Mouse (Mus musculus) layer of hippocampus, postnatal 36 days (tissue): ENCODE results near the gene Gm11032. TPM values are rescaled to one million over a fixed set of nuclear protein-coding genes. Genes with fewer than 3 reads are reported as not detected.
"Not testable (repeated sequence)": the region's sequence is repeated elsewhere in the genome, so short reads cannot be mapped to it uniquely, and the experiment has no call there.

Experiments used
- DNase-seq, 2 experiments: peaks; one replicate each; pipeline ENCODE4 v3.0.0; 2022
- total RNA-seq, 2 experiments: library from RNA; stranded (reverse); gene quantifications; 2 replicates each; pipeline ENCODE4 v1.2.3; 2021

The Gm11032 gene
- total RNA-seq, 2 experiments from 2014 or later = not detected

DNA sequence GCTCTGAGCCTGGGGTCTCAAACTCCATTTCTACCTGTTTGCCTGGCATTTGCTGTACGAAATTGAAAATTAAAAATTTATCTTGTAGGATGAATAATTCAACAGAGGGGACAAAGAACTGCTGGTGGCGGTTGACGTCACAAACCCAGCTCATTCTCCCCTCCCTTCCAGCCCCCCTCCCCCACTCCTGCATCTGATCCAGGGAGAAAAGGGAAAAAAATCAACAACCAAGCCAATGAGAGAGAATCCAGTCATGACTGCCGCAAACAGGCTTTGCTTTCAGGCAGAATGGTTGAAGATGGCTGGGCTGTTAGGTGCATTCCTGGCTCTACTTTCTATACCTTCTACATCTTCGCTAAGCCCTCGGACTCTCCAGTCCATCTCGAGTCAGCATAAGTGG is 6.1 kb downstream of the Gm11032 start:
- DNase-seq = no peak

- DNase-seq = no peak
Observed at GRCm38 (mm10) chr11:4627636-4628035, 7.8 kb downstream of the Gm11032 start.

DNA sequence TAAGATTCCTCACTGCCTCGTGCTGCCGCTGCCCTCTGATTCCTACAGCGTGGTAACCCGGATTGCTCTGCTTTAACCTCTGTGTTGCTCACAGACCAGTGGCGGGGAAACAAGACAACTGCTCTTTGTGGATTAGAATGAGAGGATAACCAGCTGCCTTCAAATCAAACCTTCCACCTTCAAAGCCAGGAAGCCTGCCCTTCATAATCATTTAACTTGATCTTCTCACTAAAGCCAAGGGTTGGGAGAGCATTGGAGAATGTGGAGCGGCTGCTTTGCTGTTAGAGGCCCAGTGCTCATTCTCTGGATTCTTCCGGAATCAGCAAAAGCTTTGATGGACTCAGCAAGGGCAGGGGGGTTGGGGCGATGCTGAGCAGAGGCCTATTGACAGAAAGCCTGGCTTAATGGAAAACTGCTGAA is 10.0 kb downstream of the Gm11032 start:
- no peak for DNase-seq

- no peak for DNase-seq
Observed at GRCm38 (mm10) chr11:4633420-4633819, 13.6 kb downstream of the Gm11032 start.

DNA sequence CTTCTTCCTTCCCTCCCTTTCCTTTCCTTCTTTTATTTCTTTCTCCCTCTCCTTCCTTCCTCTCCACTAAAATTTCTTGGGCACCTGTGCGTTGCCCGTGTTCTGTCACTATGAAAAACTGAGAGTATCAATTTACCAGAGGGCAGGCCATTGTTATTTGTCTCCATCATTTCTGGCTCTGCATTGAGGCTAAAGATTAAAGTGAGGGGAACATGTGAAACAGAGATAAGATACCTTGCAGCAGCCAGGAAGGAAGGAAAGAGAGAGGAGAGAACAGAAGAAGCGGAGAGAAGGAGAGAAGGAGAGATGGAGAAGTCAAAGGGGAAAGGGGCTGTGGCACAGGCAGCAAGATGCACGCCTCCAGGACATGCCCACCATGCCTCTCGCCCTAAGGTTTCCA is 14.5 kb downstream of the Gm11032 start:
- DNase-seq = no peak

GRCm38 (mm10) chr11:4636782-4637342 is 17.0 kb downstream of the Gm11032 start:
- no peak for DNase-seq

GRCm38 (mm10) chr11:4637534-4638234 is 17.8 kb downstream of the Gm11032 start, which contains the start of gene Ascc2:
Gene Ascc2 (plus strand): TSS chr11:4637747.
- peak; percentile 85 for DNase-seq

GRCm38 (mm10) chr11:4638261-4638660 is 18.4 kb downstream of the Gm11032 start:
- DNase-seq = no peak

DNA sequence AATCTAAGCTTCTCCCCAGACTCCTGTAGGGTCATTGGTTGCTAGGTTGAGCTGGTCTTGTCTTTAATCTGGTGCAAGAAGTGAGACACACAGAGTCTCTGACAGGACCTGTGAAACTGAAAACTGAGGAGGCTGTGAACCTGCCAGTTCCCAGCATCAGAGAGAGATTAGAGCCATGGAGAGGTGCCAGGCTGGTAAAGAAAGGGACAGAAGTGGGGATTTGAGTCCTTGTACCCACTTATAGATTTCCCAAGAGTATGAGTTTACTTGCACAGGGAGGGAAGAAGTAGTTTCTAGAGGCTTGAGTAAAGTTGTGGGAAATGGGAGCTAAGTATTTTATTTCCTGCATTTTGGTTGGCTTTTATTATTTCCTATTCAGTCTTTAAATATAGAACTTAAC is 21.3 kb downstream of the Gm11032 start:
- no peak for DNase-seq

- no peak for DNase-seq
Observed at GRCm38 (mm10) chr11:4643722-4644121, 23.9 kb downstream of the Gm11032 start.

DNA sequence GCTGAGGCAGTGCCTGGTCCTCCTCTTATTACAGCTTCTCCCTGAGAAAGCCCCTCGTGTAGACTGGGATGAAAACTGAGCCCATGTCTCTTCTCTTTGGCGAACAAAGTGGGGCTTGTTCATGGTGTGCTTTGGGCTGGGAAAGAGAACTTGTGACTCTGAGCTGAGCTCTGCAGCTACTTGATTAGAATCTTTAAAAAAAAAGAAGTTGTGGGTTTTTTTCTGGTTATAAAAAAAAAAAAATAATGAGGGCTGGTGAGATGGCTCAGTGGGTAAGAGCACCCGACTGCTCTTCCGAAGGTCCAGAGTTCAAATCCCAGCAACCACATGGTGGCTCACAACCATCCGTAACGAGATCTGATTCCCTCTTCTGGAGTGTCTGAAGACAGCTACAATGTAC is 25.3 kb downstream of the Gm11032 start:
- not testable (repeated sequence) for DNase-seq

DNA sequence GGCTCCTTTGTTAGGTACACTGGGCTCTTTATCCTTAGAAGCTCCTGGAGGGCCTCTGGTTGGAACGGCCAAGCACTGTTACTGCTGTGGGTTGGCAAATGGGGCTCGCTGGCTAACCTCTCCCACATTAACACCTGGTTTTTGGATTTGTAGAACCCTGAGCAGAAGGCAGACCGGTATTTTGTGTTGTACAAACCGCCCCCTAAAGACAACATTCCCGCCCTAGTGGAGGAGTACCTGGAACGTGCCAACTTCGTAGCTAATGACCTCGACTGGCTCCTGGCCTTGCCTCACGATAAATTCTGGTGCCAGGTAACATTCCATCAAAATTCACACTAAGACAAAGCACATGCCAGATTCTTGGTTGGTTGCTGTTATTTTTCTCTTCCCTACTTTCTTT is 26.5 kb downstream of the Gm11032 start:
- no peak for DNase-seq

GRCm38 (mm10) chr11:4659818-4660217 is 40.0 kb downstream of the Gm11032 start:
- DNase-seq = no peak

GRCm38 (mm10) chr11:4660309-4661025 is 40.6 kb downstream of the Gm11032 start:
- no peak for DNase-seq

DNA sequence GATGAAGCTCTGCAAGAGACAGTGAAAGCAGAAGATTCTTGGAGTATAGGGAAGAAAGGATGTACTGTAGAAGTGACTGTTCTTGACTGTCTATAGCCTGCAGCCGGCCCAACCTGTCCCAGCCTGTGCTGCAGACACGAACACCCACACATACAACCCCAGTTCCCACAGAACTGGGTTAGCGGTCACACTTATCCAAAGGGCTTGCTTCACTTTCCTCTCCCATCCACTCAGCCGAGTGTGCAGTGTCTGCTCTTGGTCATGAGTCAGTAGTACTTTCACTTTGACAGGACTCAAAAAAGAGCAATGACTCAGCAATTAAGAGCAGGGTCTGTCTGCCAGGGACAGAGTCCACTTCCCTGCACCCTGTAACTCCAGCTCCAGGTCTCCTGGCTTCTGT is 41.5 kb downstream of the Gm11032 start:
- DNase-seq = no peak

GRCm38 (mm10) chr11:4661871-4662495 is 42.1 kb downstream of the Gm11032 start:
- no peak for DNase-seq

GRCm38 (mm10) chr11:4662496-4662878 is 42.6 kb downstream of the Gm11032 start:
- no peak for DNase-seq

Other genes starting within 250 kb of the Gm11032 start
- under 1 TPM in 1 of 2 experiments, not detected in 1; 0.60 TPM for gene Hormad2, start 179.0 kb upstream of the Gm11032 start, total RNA-seq
- 10 to 100 TPM; 71.5 to 73.3 TPM for gene Mtmr3, start 25.2 kb upstream of the Gm11032 start, total RNA-seq
- 10 to 100 TPM; 22.2 to 25.8 TPM for gene Ascc2, start 17.7 kb downstream of the Gm11032 start, total RNA-seq
- 100 to 1,000 TPM; 370 to 401 TPM for gene Uqcr10, start 84.3 kb downstream of the Gm11032 start, total RNA-seq
- 10 to 100 TPM; 33.0 to 38.2 TPM for gene Zmat5, start 84.6 kb downstream of the Gm11032 start, total RNA-seq
- gene Cabp7, start 126.7 kb downstream of the Gm11032 start, total RNA-seq = 100 to 1,000 TPM; 287 to 306 TPM
- 100 to 1,000 TPM in 1 of 2 experiments, 10 to 100 TPM in 1; 92.9 to 101 TPM for gene Nf2, start 229.5 kb downstream of the Gm11032 start, total RNA-seq